Comparison of ENCODE assay signal across 16 mouse cellular contexts in the genomic region with DNA sequence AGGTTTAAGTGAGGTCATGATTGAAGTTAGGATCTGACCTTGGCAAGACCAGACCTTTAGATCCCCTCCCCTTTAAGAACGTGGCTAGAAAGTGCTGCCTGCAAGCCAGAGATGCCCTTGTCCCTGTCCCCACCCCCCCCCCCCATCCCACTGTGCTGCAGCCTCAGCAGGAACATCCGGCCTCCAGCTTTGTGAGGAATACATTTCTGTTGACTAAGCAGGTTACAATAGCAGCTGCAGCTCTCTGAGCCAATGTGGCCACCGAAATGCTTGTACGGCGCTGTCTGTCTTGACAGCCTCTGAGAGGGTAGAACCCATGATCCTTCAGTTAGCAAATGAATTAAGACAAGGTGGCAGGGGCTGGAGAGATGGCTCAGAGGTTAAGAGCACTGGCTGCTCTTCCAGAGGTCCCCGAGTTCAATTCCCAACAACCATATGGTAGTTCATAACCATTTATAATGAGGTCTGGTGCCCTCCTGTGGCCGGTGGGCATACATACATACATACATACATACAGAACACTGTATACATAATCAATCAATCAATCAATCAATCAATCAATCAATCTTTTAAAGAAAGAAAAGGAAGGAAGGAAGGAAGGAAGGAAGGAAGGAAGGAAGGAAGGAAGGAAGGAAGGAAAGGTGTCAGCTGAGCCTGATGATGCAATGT. TPM values are rescaled to one million over a fixed set of nuclear protein-coding genes. Genes with fewer than 3 reads are reported as not detected.
A peak's percentile ranks its signal among the peaks of the same experiment; 100 is the strongest.
DNase-seq lines count a peak whose midpoint lies in the region; ATAC-seq and TF ChIP-seq lines count a peak whose summit lies in the region.
"Had no signal": no experiment of that assay in that cellular context is flagged by ENCODE, and none has a peak within 500 bp of the region (broad histone marks: within the 10 kb centered on the region; RNA-seq: fewer than 3 reads in every experiment).

No protein-coding gene starts in this region.

- no peaks in the 10 kb centered on the region for H3K27me3 ChIP-seq in intestine, postnatal 0 days (replicated peaks; ENCODE audit: control insufficient read depth, insufficient read depth, low read length)
- H3K27me3 ChIP-seq in intestine, embryonic 16.5 days (replicated peaks; ENCODE audit: control insufficient read depth, insufficient read depth, low read length), result no peaks in the 10 kb centered on the region
- peaks cover 46% of the 10 kb centered on the region for H3K27me3 ChIP-seq in forebrain, embryonic 12.5 days

- H3K36me3 ChIP-seq in intestine, postnatal 0 days (ENCODE audit: control insufficient read depth, insufficient read depth), result peaks cover 31% of the 10 kb centered on the region
- H3K36me3 ChIP-seq in intestine, embryonic 16.5 days (ENCODE audit: control insufficient read depth, insufficient read depth, low read length), result no peaks in the 10 kb centered on the region
- H3K36me3 ChIP-seq in forebrain, embryonic 12.5 days (replicated peaks), result no peaks in the 10 kb centered on the region
- H3K36me3 ChIP-seq: heart, embryonic 15.5 days; hindbrain, embryonic 12.5 days; limb, embryonic 10.5 days; midbrain, embryonic 12.5 days had no signal

- no peak overlapping the region for H3K27ac ChIP-seq in intestine, postnatal 0 days (ENCODE audit: low read depth, low read length)
- no peak overlapping the region for H3K27ac ChIP-seq in intestine, embryonic 16.5 days (ENCODE audit: low read length)
- no peak overlapping the region for H3K27ac ChIP-seq in forebrain, embryonic 12.5 days
- H3K27ac ChIP-seq: heart, embryonic 15.5 days; hindbrain, embryonic 12.5 days; limb, embryonic 10.5 days; liver, embryonic 15.5 days; macrophage; midbrain, embryonic 12.5 days had no signal

- H3K9ac ChIP-seq in intestine, postnatal 0 days (ENCODE audit: low read depth, low read length), result no peak overlapping the region
- H3K9ac ChIP-seq in intestine, embryonic 16.5 days (ENCODE audit: low read depth, low read length), result no peak overlapping the region
- no peak overlapping the region for H3K9ac ChIP-seq in forebrain, embryonic 12.5 days
- H3K9ac ChIP-seq: heart, embryonic 15.5 days; hindbrain, embryonic 12.5 days; liver, embryonic 15.5 days; midbrain, embryonic 12.5 days had no signal

- no peak for ATAC-seq in intestine, postnatal 0 days
- no peak for ATAC-seq in intestine, embryonic 16.5 days
- no peak for ATAC-seq in erythroblast, adult 5-6 weeks (replicated peaks; ENCODE audit: low FRiP score, poor library complexity, severe bottlenecking)
- ATAC-seq in forebrain, embryonic 12.5 days (ENCODE audit: low FRiP score), result no peak

- H3K9me3 ChIP-seq in intestine, postnatal 0 days (ENCODE audit: control insufficient read depth), result no peaks in the 10 kb centered on the region
- no peaks in the 10 kb centered on the region for H3K9me3 ChIP-seq in intestine, embryonic 16.5 days (ENCODE audit: control insufficient read depth, low read length)
- no peaks in the 10 kb centered on the region for H3K9me3 ChIP-seq in forebrain, embryonic 12.5 days
- H3K9me3 ChIP-seq: heart, embryonic 15.5 days; hindbrain, embryonic 12.5 days; limb, embryonic 10.5 days; liver, embryonic 15.5 days; midbrain, embryonic 12.5 days had no signal

- H3K4me1 ChIP-seq in intestine, postnatal 0 days (replicated peaks; ENCODE audit: control insufficient read depth, insufficient read depth, low read length), result no peaks in the 10 kb centered on the region; the same call in 1 of the 2 replicates
- H3K4me1 ChIP-seq in intestine, embryonic 16.5 days (ENCODE audit: control insufficient read depth, insufficient read depth, low read length), result peaks cover 14% of the 10 kb centered on the region; the same call in 1 of the 2 replicates
- H3K4me1 ChIP-seq in forebrain, embryonic 12.5 days, result peaks cover 10% of the 10 kb centered on the region
- H3K4me1 ChIP-seq: liver, embryonic 15.5 days had no signal

- WGBS in intestine, postnatal 0 days, result 61% methylated on average over 7 of the region's 7 CpGs
- WGBS in intestine, embryonic 16.5 days, result 69% methylated on average over 7 of the region's 7 CpGs
- 67% methylated on average over 7 of the region's 7 CpGs for WGBS in forebrain, embryonic 12.5 days

- H3K4me3 ChIP-seq in intestine, postnatal 0 days (ENCODE audit: low read depth, low read length), result no peak overlapping the region
- H3K4me3 ChIP-seq in intestine, embryonic 16.5 days (ENCODE audit: low read length), result no peak overlapping the region
- no peak overlapping the region for H3K4me3 ChIP-seq in forebrain, embryonic 12.5 days (replicated peaks)
- H3K4me3 ChIP-seq: heart, embryonic 15.5 days; hindbrain, embryonic 12.5 days; limb, embryonic 10.5 days; liver, embryonic 15.5 days; midbrain, embryonic 12.5 days had no signal

- DNase-seq in thymus, postnatal 4 days, result peak; percentile 58
- DNase-seq in thymus, postnatal 25 days, result no peak
- peak; percentile 30 for DNase-seq in Muller cell, postnatal 12 days (ENCODE audit: inconsistent ontology term)
- no peak for DNase-seq in ovary, adult 18-20 months (ENCODE audit: low spot score)
- DNase-seq: right cerebral cortex, postnatal 4 days; thymus, adult 18-20 months had no signal

- peak; percentile 45 for TF ChIP-seq CTCF in intestine, postnatal 0 days (IDR thresholded peaks at IDR 0.05; ENCODE audit: low read depth)

- H3K4me2 ChIP-seq in intestine, postnatal 0 days (replicated peaks; ENCODE audit: low read depth), result no peak overlapping the region
- H3K4me2 ChIP-seq in intestine, embryonic 16.5 days (ENCODE audit: low read depth, low read length), result no peak overlapping the region
- no peak overlapping the region for H3K4me2 ChIP-seq in forebrain, embryonic 12.5 days
- H3K4me2 ChIP-seq: heart, embryonic 15.5 days; hindbrain, embryonic 12.5 days; liver, embryonic 15.5 days; midbrain, embryonic 12.5 days had no signal

RNA-seq across cellular contexts. Expression of a gene that starts 32.7 kb away (rescaled TPM):
- 16.9 and 18.7 TPM in 2 replicates for polyA plus RNA-seq in intestine, postnatal 0 days (2015; fragmentation: Nextera tagmentation; extraction: Ambion mirVana)
- 40.2 and 42.3 TPM in 2 replicates for polyA plus RNA-seq in intestine, embryonic 16.5 days (2015; fragmentation: Nextera tagmentation; extraction: Ambion mirVana)
- total RNA-seq in erythroblast, adult 5-6 weeks (2015; ENCODE audit: low replicate concordance), result 5.6 and 7.9 TPM in 2 replicates
- 4.9 and 5.7 TPM in 2 replicates for total RNA-seq in erythroblast, adult 5-6 weeks (2017; ENCODE audit: low replicate concordance)
- 3.2 and 3.7 TPM in 2 replicates for polyA plus RNA-seq in forebrain, embryonic 12.5 days (2016; fragmentation: Nextera tagmentation; extraction: Ambion mirVana)

Comparison
In these comparisons a context has a peak if more than half of its experiments do, and no peak if none do; other contexts are left out.
1. DNase-seq: peak in thymus, postnatal 4 days (single experiment) and Muller cell, postnatal 12 days (single experiment); none in thymus, postnatal 25 days (single experiment) and ovary, adult 18-20 months (single experiment).